Mouse (Mus musculus) bone marrow macrophage, adult 2 months (primary cell): ENCODE results near the gene Ncapd3.
A peak's percentile ranks its signal among the peaks of the same experiment; 100 is the strongest.

ENCODE experiments used
- CTCF ChIP-seq: IDR thresholded peaks from 2 replicates; pipeline ENCODE4 v1.5.1; 2012; ENCODE audit warnings: low read depth, mild to moderate bottlenecking, low read length, moderate library complexity
- POLR2A ChIP-seq: IDR thresholded peaks from 2 replicates; pipeline ENCODE4 v1.6.1; 2012; ENCODE audit warnings: mild to moderate bottlenecking, low read depth, low read length, borderline replicate concordance

DNA sequence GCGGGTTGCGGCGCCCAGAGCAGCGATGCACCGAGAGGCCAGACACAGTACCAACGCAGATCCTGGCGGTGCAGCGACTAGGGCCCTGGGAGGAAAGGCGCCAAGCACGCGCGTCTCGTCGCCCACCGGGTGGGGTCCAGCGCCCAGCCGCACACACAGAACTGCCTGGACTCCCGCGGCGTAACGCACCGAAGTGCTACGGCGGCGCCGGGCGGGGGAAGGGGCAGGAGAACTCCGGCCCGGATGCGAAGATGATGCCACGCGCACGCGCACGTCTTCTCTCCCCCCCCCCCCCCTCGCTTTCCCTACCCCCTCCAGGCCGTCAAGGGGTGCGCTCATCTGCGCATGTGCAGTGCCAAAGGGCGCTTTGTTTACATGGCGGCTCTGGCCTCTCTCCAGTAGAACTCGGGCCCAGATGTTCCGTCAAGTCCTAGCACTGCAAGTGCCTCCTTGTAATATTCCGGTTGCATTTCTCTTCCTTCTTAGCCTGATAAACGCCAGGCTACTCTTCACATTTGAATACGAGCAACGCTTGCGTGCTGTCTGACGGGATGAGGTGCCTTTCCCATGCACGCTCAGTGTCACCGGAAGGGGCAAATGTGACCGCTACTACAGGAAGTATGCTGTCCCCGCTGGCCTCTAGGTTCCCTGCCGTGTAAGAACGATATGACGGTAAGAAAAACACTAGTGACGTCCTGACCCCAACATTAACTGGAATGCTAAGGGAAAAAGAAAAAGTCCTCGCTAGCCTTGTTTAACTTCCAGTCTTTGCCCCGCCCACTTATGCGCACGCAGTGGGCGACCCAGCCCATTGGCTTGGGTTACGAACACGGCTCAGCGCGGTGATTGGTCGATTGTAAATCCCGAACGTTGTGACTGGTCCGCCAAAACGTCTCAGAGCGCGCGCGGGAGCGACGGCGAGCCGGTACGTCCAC, at the start of gene Ncapd3, which contains the start of gene Vps26b:
- TF ChIP-seq CTCF = no peak
- peak; percentile 87; the same call in 1 of the 2 replicates for TF ChIP-seq POLR2A
